ENCODE assay signal across 12 mouse cellular contexts in the genomic region with DNA sequence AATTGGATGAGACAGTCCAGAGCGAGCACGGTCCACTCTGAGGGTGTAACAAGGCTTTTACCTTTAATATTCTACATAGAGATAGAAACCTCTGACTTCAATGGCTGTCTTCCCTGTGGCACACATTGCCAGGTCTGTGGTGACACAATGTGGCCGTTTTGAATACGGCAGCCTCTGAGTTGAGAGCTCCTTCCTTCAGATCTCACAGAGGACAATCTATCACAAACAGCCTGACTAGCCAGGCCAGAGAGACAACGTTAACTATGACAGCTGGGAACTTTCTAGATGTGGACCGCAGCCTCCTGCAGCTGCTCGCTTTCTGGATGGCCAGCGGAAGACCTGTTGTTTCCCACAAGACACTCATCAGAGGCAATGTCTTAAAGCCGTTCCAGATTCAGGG. TPM values are rescaled to one million over a fixed set of nuclear protein-coding genes. Genes with fewer than 3 reads are reported as not detected.
DNase-seq lines count a peak whose midpoint lies in the region; ATAC-seq and TF ChIP-seq lines count a peak whose summit lies in the region.
"Had no signal": no experiment of that assay in that cellular context is flagged by ENCODE, and none has a peak within 500 bp of the region (broad histone marks: within the 10 kb centered on the region; RNA-seq: fewer than 3 reads in every experiment).

No protein-coding gene starts in this region.

- TF ChIP-seq POLR2A in small intestine, adult 2 months (IDR thresholded peaks at IDR 0.05; ENCODE audit: low read depth, low read length): no peak

- no peak overlapping the region for H3K27ac ChIP-seq in intestine, postnatal 0 days (ENCODE audit: low read depth, low read length)
- H3K27ac ChIP-seq in intestine, embryonic 15.5 days: no peak overlapping the region
- H3K27ac ChIP-seq in midbrain, postnatal 0 days (ENCODE audit: low read depth, low read length): no peak overlapping the region
- H3K27ac ChIP-seq in midbrain, embryonic 10.5 days (replicated peaks): no peak overlapping the region
- no peak overlapping the region for H3K27ac ChIP-seq in small intestine, adult 2 months (ENCODE audit: insufficient read depth, low read depth, low read length)
- H3K27ac ChIP-seq: heart, embryonic 13.5 days; limb, embryonic 12.5 days had no signal

- peak; percentile 64 for DNase-seq in adrenal gland, postnatal 14 days
- DNase-seq in adrenal gland, adult 18-20 months (ENCODE audit: low spot score in 2 of 2): no peak
- peak; percentile 79 for DNase-seq in midbrain, postnatal 0 days (ENCODE audit: low spot score)
- DNase-seq in midbrain, embryonic 10.5 days (ENCODE audit: low spot score): no peak
- DNase-seq in thymus, postnatal 25 days: no peak
- DNase-seq: B cell, adult 2 months had no signal

- H3K9ac ChIP-seq in intestine, postnatal 0 days (ENCODE audit: low read depth, low read length): no peak overlapping the region
- H3K9ac ChIP-seq in intestine, embryonic 15.5 days: no peak overlapping the region
- no peak overlapping the region for H3K9ac ChIP-seq in midbrain, postnatal 0 days (replicated peaks; ENCODE audit: low read length, poor library complexity, severe bottlenecking)
- H3K9ac ChIP-seq: heart, embryonic 13.5 days; limb, embryonic 12.5 days had no signal

- no peaks in the 10 kb centered on the region for H3K9me3 ChIP-seq in intestine, postnatal 0 days (ENCODE audit: control insufficient read depth)
- no peaks in the 10 kb centered on the region for H3K9me3 ChIP-seq in intestine, embryonic 15.5 days
- H3K9me3 ChIP-seq in midbrain, postnatal 0 days (ENCODE audit: low read length): no peaks in the 10 kb centered on the region
- no peaks in the 10 kb centered on the region for H3K9me3 ChIP-seq in midbrain, embryonic 10.5 days (replicated peaks)
- H3K9me3 ChIP-seq: heart, embryonic 13.5 days; limb, embryonic 12.5 days had no signal

- H3K4me1 ChIP-seq in intestine, postnatal 0 days (replicated peaks; ENCODE audit: control insufficient read depth, insufficient read depth, low read length): no peaks in the 10 kb centered on the region
- no peaks in the 10 kb centered on the region for H3K4me1 ChIP-seq in intestine, embryonic 15.5 days (replicated peaks)
- H3K4me1 ChIP-seq in midbrain, postnatal 0 days (ENCODE audit: insufficient read depth, low read length): no peaks in the 10 kb centered on the region
- peaks cover 5% of the 10 kb centered on the region for H3K4me1 ChIP-seq in midbrain, embryonic 10.5 days
- no peaks in the 10 kb centered on the region for H3K4me1 ChIP-seq in small intestine, adult 2 months (ENCODE audit: control insufficient read depth, insufficient read depth, insufficient read length, low read length)
- H3K4me1 ChIP-seq: heart, embryonic 13.5 days had no signal

- no peak overlapping the region for H3K4me2 ChIP-seq in intestine, postnatal 0 days (replicated peaks; ENCODE audit: low read depth)
- no peak overlapping the region for H3K4me2 ChIP-seq in intestine, embryonic 15.5 days (replicated peaks)
- H3K4me2 ChIP-seq in midbrain, postnatal 0 days (ENCODE audit: low read depth, low read length, poor library complexity, severe bottlenecking): no peak overlapping the region
- H3K4me2 ChIP-seq: heart, embryonic 13.5 days; limb, embryonic 12.5 days had no signal

- WGBS in intestine, postnatal 0 days: 67% methylated on average over 9 of the region's 9 CpGs
- 69% methylated on average over 9 of the region's 9 CpGs for WGBS in intestine, embryonic 15.5 days
- 88% methylated on average over 9 of the region's 9 CpGs for WGBS in midbrain, postnatal 0 days
- 88% methylated on average over 9 of the region's 9 CpGs for WGBS in midbrain, embryonic 10.5 days
- 76% methylated on average over 9 of the region's 9 CpGs for WGBS in small intestine, adult 2 months

- TF ChIP-seq CTCF in intestine, postnatal 0 days (IDR thresholded peaks at IDR 0.05; ENCODE audit: low read depth): peak; percentile 68
- TF ChIP-seq CTCF in midbrain, postnatal 0 days (IDR thresholded peaks at IDR 0.05): peak; percentile 81
- peak; percentile 9; the same call in 1 of the 2 replicates for TF ChIP-seq CTCF in small intestine, adult 2 months (IDR thresholded peaks at IDR 0.05; ENCODE audit: extremely low read depth, insufficient read length, insufficient replicate concordance, low read depth, low read length)

- no peaks in the 10 kb centered on the region for H3K36me3 ChIP-seq in intestine, postnatal 0 days (ENCODE audit: control insufficient read depth, insufficient read depth)
- no peaks in the 10 kb centered on the region for H3K36me3 ChIP-seq in intestine, embryonic 15.5 days
- H3K36me3 ChIP-seq in midbrain, postnatal 0 days (ENCODE audit: insufficient read depth, low read length): no peaks in the 10 kb centered on the region
- H3K36me3 ChIP-seq in midbrain, embryonic 10.5 days: no peaks in the 10 kb centered on the region
- H3K36me3 ChIP-seq in small intestine, adult 2 months (ENCODE audit: control insufficient read depth, insufficient read depth, low read length): no peaks in the 10 kb centered on the region
- H3K36me3 ChIP-seq: heart, embryonic 13.5 days; limb, embryonic 12.5 days had no signal

- H3K27me3 ChIP-seq in intestine, postnatal 0 days (replicated peaks; ENCODE audit: control insufficient read depth, insufficient read depth, low read length): no peaks in the 10 kb centered on the region
- no peaks in the 10 kb centered on the region for H3K27me3 ChIP-seq in intestine, embryonic 15.5 days (replicated peaks)
- no peaks in the 10 kb centered on the region for H3K27me3 ChIP-seq in midbrain, postnatal 0 days (ENCODE audit: insufficient read depth, low read length)
- peaks cover 7% of the 10 kb centered on the region; the same call in 1 of the 2 replicates for H3K27me3 ChIP-seq in midbrain, embryonic 10.5 days (ENCODE audit: low read depth, poor library complexity, severe bottlenecking)
- no peaks in the 10 kb centered on the region for H3K27me3 ChIP-seq in small intestine, adult 2 months (ENCODE audit: control insufficient read depth, insufficient read depth, low read length)

- no peak overlapping the region for H3K4me3 ChIP-seq in intestine, postnatal 0 days (ENCODE audit: low read depth, low read length)
- no peak overlapping the region for H3K4me3 ChIP-seq in intestine, embryonic 15.5 days (replicated peaks)
- no peak overlapping the region for H3K4me3 ChIP-seq in midbrain, postnatal 0 days (ENCODE audit: low read depth, low read length)
- H3K4me3 ChIP-seq in midbrain, embryonic 10.5 days: no peak overlapping the region
- no peak overlapping the region for H3K4me3 ChIP-seq in small intestine, adult 2 months (ENCODE audit: low read depth, low read length)
- H3K4me3 ChIP-seq: heart, embryonic 13.5 days; limb, embryonic 12.5 days; myocyte had no signal

- ATAC-seq in intestine, postnatal 0 days: 0 out of 2 replicates have a peak, but pooled peaks have one; percentile 14
- no peak for ATAC-seq in intestine, embryonic 15.5 days
- ATAC-seq in midbrain, postnatal 0 days (ENCODE audit: low FRiP score): 0 out of 2 replicates have a peak, but pooled peaks have one; percentile 58

RNA-seq across cellular contexts. Expression of a gene that starts 3.4 kb away (rescaled TPM):
- total RNA-seq in adrenal gland, postnatal 14 days (2021): not detected in 2 replicates
- not detected for total RNA-seq in adrenal gland, adult 18-20 months (2021)
- polyA plus RNA-seq in intestine, postnatal 0 days (2015; fragmentation: Nextera tagmentation; extraction: Ambion mirVana): 0.09 TPM in 1 of 2 replicates, not detected in the other
- 0.37 TPM in 1 of 2 replicates, not detected in the other for polyA plus RNA-seq in intestine, embryonic 15.5 days (2015; fragmentation: Nextera tagmentation; extraction: Ambion mirVana)
- total RNA-seq in midbrain, postnatal 0 days (2014; rRNA removed): 1.2 and 2.0 TPM in 2 replicates
- polyA plus RNA-seq in midbrain, postnatal 0 days (2015; fragmentation: Nextera tagmentation; extraction: Ambion mirVana): 0.58 and 0.90 TPM in 2 replicates
- polyA plus RNA-seq in midbrain, embryonic 10.5 days (2016; fragmentation: Nextera tagmentation; extraction: Ambion mirVana): 0.23 and 0.29 TPM in 2 replicates
- not detected in 2 replicates for polyA plus RNA-seq in small intestine, adult 2 months (2012; rRNA removed)
- polyA plus RNA-seq: myocyte had no signal

RNA-seq across cellular contexts. Expression of a gene that starts 12.3 kb away (rescaled TPM):
- total RNA-seq in adrenal gland, postnatal 14 days (2021): 63.6 and 68.8 TPM in 2 replicates
- total RNA-seq in adrenal gland, adult 18-20 months (2021): 10 to 100 TPM; 61.5 TPM
- 91.3 and 93.0 TPM in 2 replicates for polyA plus RNA-seq in intestine, postnatal 0 days (2015; fragmentation: Nextera tagmentation; extraction: Ambion mirVana)
- 110 and 128 TPM in 2 replicates for polyA plus RNA-seq in intestine, embryonic 15.5 days (2015; fragmentation: Nextera tagmentation; extraction: Ambion mirVana)
- 6.8 and 30.2 TPM in 2 replicates for total RNA-seq in midbrain, postnatal 0 days (2014; rRNA removed)
- 41.6 and 44.9 TPM in 2 replicates for polyA plus RNA-seq in midbrain, postnatal 0 days (2015; fragmentation: Nextera tagmentation; extraction: Ambion mirVana)
- 126 and 133 TPM in 2 replicates for polyA plus RNA-seq in midbrain, embryonic 10.5 days (2016; fragmentation: Nextera tagmentation; extraction: Ambion mirVana)
- 14.6 and 18.2 TPM in 2 replicates for polyA plus RNA-seq in small intestine, adult 2 months (2012; rRNA removed)

RNA-seq across cellular contexts. Expression of a gene that starts 32.5 kb away (rescaled TPM):
- total RNA-seq in adrenal gland, postnatal 14 days (2021): not detected in 2 replicates
- total RNA-seq in adrenal gland, adult 18-20 months (2021): not detected
- not detected in 2 replicates for polyA plus RNA-seq in intestine, postnatal 0 days (2015; fragmentation: Nextera tagmentation; extraction: Ambion mirVana)
- polyA plus RNA-seq in intestine, embryonic 15.5 days (2015; fragmentation: Nextera tagmentation; extraction: Ambion mirVana): not detected in 2 replicates
- total RNA-seq in midbrain, postnatal 0 days (2014; rRNA removed): not detected in 2 replicates
- polyA plus RNA-seq in midbrain, postnatal 0 days (2015; fragmentation: Nextera tagmentation; extraction: Ambion mirVana): not detected in 2 replicates
- polyA plus RNA-seq in midbrain, embryonic 10.5 days (2016; fragmentation: Nextera tagmentation; extraction: Ambion mirVana): 0.07 TPM in 1 of 2 replicates, not detected in the other
- polyA plus RNA-seq in small intestine, adult 2 months (2012; rRNA removed): not detected in 2 replicates
- polyA plus RNA-seq: heart, embryonic 13.5 days; limb, embryonic 12.5 days; myocyte had no signal

Comparison
In these comparisons a context has a peak if more than half of its experiments do, and no peak if none do; other contexts are left out.
1. DNase-seq: peak in adrenal gland, postnatal 14 days (single experiment) and midbrain, postnatal 0 days (single experiment); none in adrenal gland, adult 18-20 months (0 of 2), midbrain, embryonic 10.5 days (single experiment) and thymus, postnatal 25 days (single experiment).
2. CTCF ChIP-seq: peak in every context shown above with its lines; median percentile 81 in midbrain, postnatal 0 days; 68 in intestine, postnatal 0 days; 9 in small intestine, adult 2 months.